Comparison of ENCODE assay signal across 21 mouse cellular contexts in genomic region chr7:68048532-68048931, GRCm38 (mm10).
DNase-seq lines count a peak whose midpoint lies in the region; ATAC-seq and TF ChIP-seq lines count a peak whose summit lies in the region.
"Had no signal": no experiment of that assay in that cellular context is flagged by ENCODE, and none has a peak within 500 bp of the region (broad histone marks: within the 10 kb centered on the region; RNA-seq: fewer than 3 reads in every experiment).

No protein-coding gene starts in this region.

- H3K27ac ChIP-seq in limb, embryonic 15.5 days, result 0 out of 2 replicates have a peak overlapping the region, but pooled peaks have one; percentile 13
- H3K27ac ChIP-seq in limb, embryonic 10.5 days, result no peak overlapping the region
- no peak overlapping the region for H3K27ac ChIP-seq in liver, embryonic 12.5 days
- H3K27ac ChIP-seq in intestine, embryonic 16.5 days (ENCODE audit: low read length), result no peak overlapping the region
- H3K27ac ChIP-seq: heart, adult 2 months; hindbrain, embryonic 14.5 days; limb, embryonic 12.5 days; liver, embryonic 14.5 days; lung, embryonic 15.5 days had no signal

- H3K4me1 ChIP-seq in limb, embryonic 15.5 days, result peaks cover 6% of the 10 kb centered on the region; the same call in 1 of the 2 replicates
- peaks cover 22% of the 10 kb centered on the region for H3K4me1 ChIP-seq in limb, embryonic 10.5 days
- peaks cover 32% of the 10 kb centered on the region for H3K4me1 ChIP-seq in liver, embryonic 12.5 days
- no peaks in the 10 kb centered on the region for H3K4me1 ChIP-seq in intestine, embryonic 16.5 days (ENCODE audit: control insufficient read depth, insufficient read depth, low read length)
- H3K4me1 ChIP-seq: lung, embryonic 15.5 days had no signal

- WGBS in limb, embryonic 15.5 days, result 76% methylated on average over 4 of the region's 4 CpGs
- 83% methylated on average over 4 of the region's 4 CpGs for WGBS in limb, embryonic 10.5 days
- WGBS in liver, embryonic 12.5 days (ENCODE audit: insufficient replicate concordance), result 70% methylated on average over 4 of the region's 4 CpGs
- 87% methylated on average over 4 of the region's 4 CpGs for WGBS in intestine, embryonic 16.5 days

- H3K27me3 ChIP-seq in limb, embryonic 15.5 days, result no peaks in the 10 kb centered on the region
- H3K27me3 ChIP-seq in limb, embryonic 10.5 days (ENCODE audit: low read depth, poor library complexity, severe bottlenecking), result no peaks in the 10 kb centered on the region
- H3K27me3 ChIP-seq in C2C12 (ENCODE audit: control insufficient read depth, insufficient read depth, insufficient read length) (no peaks in the 10 kb centered on the region), myocyte (ENCODE audit: control insufficient read depth, insufficient read depth, insufficient read length) (no peaks in the 10 kb centered on the region)
- no peaks in the 10 kb centered on the region for H3K27me3 ChIP-seq in liver, embryonic 12.5 days (replicated peaks)
- H3K27me3 ChIP-seq in intestine, embryonic 16.5 days (replicated peaks; ENCODE audit: control insufficient read depth, insufficient read depth, low read length), result no peaks in the 10 kb centered on the region
- H3K27me3 ChIP-seq: limb, embryonic 12.5 days; lung, embryonic 15.5 days had no signal

- H3K79me2 ChIP-seq in C2C12 (ENCODE audit: control insufficient read depth, insufficient read depth), result peaks cover 52% of the 10 kb centered on the region
- H3K79me2 ChIP-seq in myocyte (ENCODE audit: control insufficient read depth, insufficient read depth), result peaks cover 38% of the 10 kb centered on the region

- H3K79me3 ChIP-seq in C2C12 (ENCODE audit: low read depth), result peaks cover 11% of the 10 kb centered on the region

- H3K36me3 ChIP-seq in limb, embryonic 15.5 days, result no peaks in the 10 kb centered on the region
- H3K36me3 ChIP-seq in limb, embryonic 10.5 days, result peaks cover under 1% of the 10 kb centered on the region; the same call in 1 of the 2 replicates
- no peaks in the 10 kb centered on the region for H3K36me3 ChIP-seq in C2C12 (ENCODE audit: control insufficient read depth, insufficient read depth)
- H3K36me3 ChIP-seq in myocyte (ENCODE audit: control insufficient read depth, insufficient read depth), result no peaks in the 10 kb centered on the region
- no peaks in the 10 kb centered on the region for H3K36me3 ChIP-seq in liver, embryonic 12.5 days
- no peaks in the 10 kb centered on the region for H3K36me3 ChIP-seq in intestine, embryonic 16.5 days (ENCODE audit: control insufficient read depth, insufficient read depth, low read length)
- H3K36me3 ChIP-seq: G1E; limb, embryonic 12.5 days; lung, embryonic 15.5 days had no signal

- DNase-seq in limb, embryonic 10.5 days (ENCODE audit: low spot score), result no peak
- peak; percentile 71 for DNase-seq in brain, adult 2 months (ENCODE audit: low read depth, low spot score)
- DNase-seq: adrenal gland, postnatal 36 days; cerebellum, adult 18-20 months; cerebellum, postnatal 25 days; forebrain, postnatal 0 days; gastrocnemius, postnatal 25 days; heart, adult 2 months; heart, postnatal 36 days; right cerebral cortex, postnatal 4 days had no signal

- no peak for TF ChIP-seq CTCF in C2C12 (IDR thresholded peaks at IDR 0.05; ENCODE audit: control insufficient read depth, insufficient read depth, insufficient read length)

- no peak overlapping the region for H3K4me3 ChIP-seq in limb, embryonic 15.5 days
- H3K4me3 ChIP-seq in limb, embryonic 10.5 days, result no peak overlapping the region
- H3K4me3 ChIP-seq in C2C12 (ENCODE audit: insufficient read depth, poor library complexity, severe bottlenecking), result no peak overlapping the region
- H3K4me3 ChIP-seq in myocyte, result no peak overlapping the region
- H3K4me3 ChIP-seq in liver, embryonic 12.5 days, result no peak overlapping the region
- no peak overlapping the region for H3K4me3 ChIP-seq in intestine, embryonic 16.5 days (ENCODE audit: low read length)
- H3K4me3 ChIP-seq: heart, adult 2 months; limb, embryonic 12.5 days; lung, embryonic 15.5 days had no signal

- no peak for TF ChIP-seq POLR2A in myocyte (IDR thresholded peaks at IDR 0.05; ENCODE audit: insufficient read length, low read depth)

- H3K9ac ChIP-seq in limb, embryonic 15.5 days, result no peak overlapping the region
- H3K9ac ChIP-seq in liver, embryonic 12.5 days, result no peak overlapping the region; the same call in 1 of the 2 replicates
- H3K9ac ChIP-seq in intestine, embryonic 16.5 days (ENCODE audit: low read depth, low read length), result no peak overlapping the region
- H3K9ac ChIP-seq: forebrain, postnatal 0 days; hindbrain, embryonic 14.5 days; limb, embryonic 12.5 days; liver, embryonic 14.5 days; lung, embryonic 15.5 days had no signal

- ATAC-seq in limb, embryonic 15.5 days (ENCODE audit: insufficient number of reproducible peaks, low FRiP score, low TSS enrichment, low read depth), result no peak
- ATAC-seq in liver, embryonic 12.5 days, result no peak
- no peak for ATAC-seq in intestine, embryonic 16.5 days
- ATAC-seq: forebrain, postnatal 0 days had no signal

- no peaks in the 10 kb centered on the region for H3K9me3 ChIP-seq in limb, embryonic 15.5 days
- no peaks in the 10 kb centered on the region for H3K9me3 ChIP-seq in limb, embryonic 10.5 days (replicated peaks)
- no peaks in the 10 kb centered on the region for H3K9me3 ChIP-seq in liver, embryonic 12.5 days (replicated peaks)
- no peaks in the 10 kb centered on the region for H3K9me3 ChIP-seq in intestine, embryonic 16.5 days (ENCODE audit: control insufficient read depth, low read length)
- H3K9me3 ChIP-seq: limb, embryonic 12.5 days; lung, embryonic 15.5 days had no signal

- no peak overlapping the region for H3K4me2 ChIP-seq in limb, embryonic 15.5 days
- peak overlapping the region; percentile 43 for H3K4me2 ChIP-seq in myocyte (ENCODE audit: low read depth)
- no peak overlapping the region for H3K4me2 ChIP-seq in liver, embryonic 12.5 days
- no peak overlapping the region for H3K4me2 ChIP-seq in intestine, embryonic 16.5 days (ENCODE audit: low read depth, low read length)
- H3K4me2 ChIP-seq: hindbrain, embryonic 14.5 days; limb, embryonic 12.5 days; lung, embryonic 15.5 days; midbrain, embryonic 11.5 days had no signal

- H3ac ChIP-seq in C2C12 (ENCODE audit: control insufficient read depth, insufficient read length, low read depth) (no peak overlapping the region), myocyte (ENCODE audit: control insufficient read depth, insufficient read length) (no peak overlapping the region)

TF ChIP-seq in C2C12, 6 proteins besides CTCF, POLR2A, EP300 and RAD21:
- TF ChIP-seq USF1 (IDR thresholded peaks at IDR 0.05; ENCODE audit: low read depth), result no peak
- TF ChIP-seq MYOG (IDR thresholded peaks at IDR 0.05; ENCODE audit: control insufficient read depth, extremely low read depth, insufficient read length), result no peak
- TF ChIP-seq CEBPB (IDR thresholded peaks at IDR 0.05; ENCODE audit: low read depth), result no peak
- no peak for TF ChIP-seq MYOD1 (IDR thresholded peaks at IDR 0.05; ENCODE audit: control insufficient read depth, insufficient read length, low read depth)
- peak; percentile 46 for TF ChIP-seq MAX (IDR thresholded peaks at IDR 0.05)
- TF ChIP-seq FOSL1 (IDR thresholded peaks at IDR 0.05; ENCODE audit: insufficient read depth, low read length, poor library complexity, severe bottlenecking), result no peak

TF ChIP-seq in myocyte, 11 proteins besides CTCF, POLR2A, EP300 and RAD21:
- no peak for TF ChIP-seq CEBPB (IDR thresholded peaks at IDR 0.05; ENCODE audit: insufficient read depth, poor library complexity, severe bottlenecking)
- no peak for TF ChIP-seq MAX (IDR thresholded peaks at IDR 0.05; ENCODE audit: low read depth)
- TF ChIP-seq POLR2AphosphoS2 (IDR thresholded peaks at IDR 0.05; ENCODE audit: insufficient read length, low read depth), result no peak
- no peak for TF ChIP-seq TCF12 (IDR thresholded peaks at IDR 0.05; ENCODE audit: insufficient read depth, poor library complexity, severe bottlenecking)
- no peak for TF ChIP-seq SRF (IDR thresholded peaks at IDR 0.05; ENCODE audit: control insufficient read depth, insufficient read length, low read depth)
